Mouse (Mus musculus): ENCODE measurements at regions not wholly inside any gene's neighbourhood (a gene's known extent, or its start where the extent isn't known, plus 50 kb on each side); places are given as distances from the start of the nearest gene placed in this dataset.

DNA sequence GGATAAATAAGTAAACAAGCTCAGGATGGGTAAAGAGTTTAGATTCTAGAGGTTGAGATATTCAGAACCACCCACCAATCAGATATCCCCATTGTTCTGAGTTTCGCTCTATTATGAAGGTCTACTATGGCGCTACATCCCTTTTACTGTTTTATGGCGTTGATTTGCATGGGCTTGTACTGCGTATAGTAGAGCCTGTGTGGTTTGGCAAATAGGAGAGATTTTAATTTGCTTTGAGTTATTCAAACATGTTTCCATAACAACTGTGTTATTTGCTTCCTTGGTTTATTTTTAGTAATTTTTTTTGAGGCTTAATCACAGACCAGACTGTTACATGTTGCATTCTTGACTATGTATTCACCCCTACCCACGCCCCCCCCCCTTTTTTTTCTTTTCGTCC lies 284.6 kb upstream of the Ptger4 start:
- no peak overlapping the region for H3K4me3 ChIP-seq (ENCODE audit: insufficient read depth, low read length)
- TF ChIP-seq CTCF (IDR thresholded peaks at IDR 0.05; ENCODE audit: extremely low read depth, insufficient read depth, low read length) (no peak), POLR2A (IDR thresholded peaks at IDR 0.05; ENCODE audit: extremely low read depth, insufficient read depth, low read length) (no peak)
- no peaks in the 10 kb centered on the region for H3K4me1 ChIP-seq (ENCODE audit: control insufficient read depth, insufficient read depth, low read length)
- no peak overlapping the region for H3K27ac ChIP-seq (ENCODE audit: insufficient read depth, low read length)

DNA sequence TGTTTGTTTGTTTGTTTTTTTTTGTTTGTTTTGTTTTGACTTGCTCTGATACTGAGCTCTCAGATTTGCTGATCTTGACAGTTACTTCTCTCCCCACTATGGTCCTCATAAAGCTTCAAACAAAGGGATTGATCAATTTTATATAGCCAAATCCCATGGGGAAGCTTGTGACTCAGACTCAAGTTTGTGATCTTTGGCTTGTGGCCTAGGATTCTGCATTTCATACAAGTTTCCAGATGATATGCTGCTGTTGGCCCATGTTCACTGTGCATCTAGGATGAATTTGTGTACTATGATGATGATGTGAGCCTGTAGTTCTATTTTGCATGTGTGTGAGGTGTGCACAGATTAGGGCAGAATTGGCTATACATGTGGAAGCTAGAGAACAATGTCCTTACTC lies 289.7 kb upstream of the Ptger4 start:
- Histone ChIP-seq H3K4me1 (ENCODE audit: control insufficient read depth, insufficient read depth, low read length) (no peaks in the 10 kb centered on the region), H3K4me3 (ENCODE audit: insufficient read depth, low read length) (no peak overlapping the region), H3K27ac (ENCODE audit: insufficient read depth, low read length) (no peak overlapping the region)
- TF ChIP-seq POLR2A (IDR thresholded peaks at IDR 0.05; ENCODE audit: extremely low read depth, insufficient read depth, low read length) (no peak), CTCF (IDR thresholded peaks at IDR 0.05; ENCODE audit: extremely low read depth, insufficient read depth, low read length) (no peak)

DNA sequence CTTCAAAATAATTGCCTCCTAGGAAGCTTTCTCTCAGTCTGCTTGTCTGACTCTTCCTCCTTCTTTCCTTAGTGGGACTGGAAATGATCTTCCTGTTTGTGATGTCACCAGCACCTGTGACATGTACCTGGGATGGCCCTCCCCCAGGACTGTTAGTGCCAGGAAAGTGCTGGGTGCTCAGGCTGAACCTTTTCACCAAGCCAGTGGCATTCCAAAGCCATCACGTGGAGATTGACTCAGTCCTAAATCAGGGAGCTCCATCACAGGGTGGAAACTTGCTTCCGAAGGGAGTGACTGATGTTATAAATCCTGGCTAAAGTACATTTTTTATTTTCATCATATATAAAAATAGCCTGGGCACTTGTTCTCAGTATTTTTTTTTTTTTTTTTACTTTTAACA lies 293.4 kb upstream of the Ptger4 start:
- H3K4me1 ChIP-seq (ENCODE audit: control insufficient read depth, insufficient read depth, low read length) = no peaks in the 10 kb centered on the region
- H3K4me3 ChIP-seq (ENCODE audit: insufficient read depth, low read length) = no peak overlapping the region
- H3K27ac ChIP-seq (ENCODE audit: insufficient read depth, low read length) = no peak overlapping the region
- no peak for TF ChIP-seq POLR2A (IDR thresholded peaks at IDR 0.05; ENCODE audit: extremely low read depth, insufficient read depth, low read length)
- TF ChIP-seq CTCF (IDR thresholded peaks at IDR 0.05; ENCODE audit: extremely low read depth, insufficient read depth, low read length) = no peak

DNA sequence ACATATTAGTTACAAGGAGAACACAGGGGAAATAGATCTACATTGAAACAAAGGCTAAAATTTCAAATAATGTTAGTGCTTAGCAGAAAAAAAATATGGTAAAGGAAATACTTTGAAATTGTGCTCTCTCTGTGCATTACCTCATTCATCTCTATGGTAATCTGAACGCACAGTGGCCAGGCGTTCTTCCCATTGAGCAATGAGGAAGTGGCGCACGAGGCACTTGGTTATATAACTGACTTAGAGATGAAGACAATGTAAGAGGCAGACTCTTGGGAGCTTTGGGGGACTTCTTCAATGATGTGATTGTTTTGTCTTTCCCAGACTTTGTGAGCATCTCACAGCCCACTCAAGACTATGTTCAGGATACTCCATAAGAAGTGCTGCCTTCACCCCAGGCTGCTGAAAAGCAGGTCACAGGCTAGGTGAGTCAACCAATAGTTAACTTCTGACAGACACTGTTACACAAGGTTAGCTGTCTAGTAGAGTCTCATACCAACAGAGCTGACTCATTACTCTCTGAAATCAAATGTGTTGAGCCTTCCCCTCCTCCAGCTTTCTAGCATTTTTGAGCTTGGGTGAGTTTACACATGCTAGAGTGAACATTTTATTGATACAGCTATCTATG lies 295.4 kb upstream of the Ptger4 start:
- no peak for TF ChIP-seq POLR2A (IDR thresholded peaks at IDR 0.05; ENCODE audit: extremely low read depth, insufficient read depth, low read length)
- TF ChIP-seq CTCF (IDR thresholded peaks at IDR 0.05; ENCODE audit: extremely low read depth, insufficient read depth, low read length) = no peak
- Histone ChIP-seq H3K4me3 (ENCODE audit: insufficient read depth, low read length) (no peak overlapping the region), H3K4me1 (ENCODE audit: control insufficient read depth, insufficient read depth, low read length) (no peaks in the 10 kb centered on the region), H3K27ac (ENCODE audit: insufficient read depth, low read length) (no peak overlapping the region)

DNA sequence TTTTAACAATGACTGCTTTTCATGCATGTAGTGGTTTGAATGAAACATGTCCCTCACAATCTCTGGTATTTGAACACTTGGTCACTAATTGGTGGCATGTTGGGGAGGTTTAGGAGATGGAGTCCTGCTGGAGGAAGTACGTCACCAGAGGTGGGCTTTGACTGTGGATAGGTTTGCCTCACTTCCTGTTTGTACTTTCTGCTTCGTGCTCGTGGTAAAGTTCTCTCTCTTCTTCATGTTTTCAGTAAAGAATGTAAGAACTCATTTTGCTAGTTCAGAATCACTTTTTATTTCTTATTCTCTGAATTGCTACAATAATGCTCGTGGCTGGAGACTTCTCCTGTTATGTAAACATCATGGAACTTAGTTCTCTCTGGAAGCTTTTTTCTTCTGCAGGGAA lies 310.5 kb upstream of the Ptger4 start:
- H3K4me3 ChIP-seq (ENCODE audit: insufficient read depth, low read length) = no peak overlapping the region
- H3K27ac ChIP-seq (ENCODE audit: insufficient read depth, low read length) = no peak overlapping the region
- no peak for TF ChIP-seq POLR2A (IDR thresholded peaks at IDR 0.05; ENCODE audit: extremely low read depth, insufficient read depth, low read length)
- TF ChIP-seq CTCF (IDR thresholded peaks at IDR 0.05; ENCODE audit: extremely low read depth, insufficient read depth, low read length) = no peak
- no peaks in the 10 kb centered on the region for H3K4me1 ChIP-seq (ENCODE audit: control insufficient read depth, insufficient read depth, low read length)

DNA sequence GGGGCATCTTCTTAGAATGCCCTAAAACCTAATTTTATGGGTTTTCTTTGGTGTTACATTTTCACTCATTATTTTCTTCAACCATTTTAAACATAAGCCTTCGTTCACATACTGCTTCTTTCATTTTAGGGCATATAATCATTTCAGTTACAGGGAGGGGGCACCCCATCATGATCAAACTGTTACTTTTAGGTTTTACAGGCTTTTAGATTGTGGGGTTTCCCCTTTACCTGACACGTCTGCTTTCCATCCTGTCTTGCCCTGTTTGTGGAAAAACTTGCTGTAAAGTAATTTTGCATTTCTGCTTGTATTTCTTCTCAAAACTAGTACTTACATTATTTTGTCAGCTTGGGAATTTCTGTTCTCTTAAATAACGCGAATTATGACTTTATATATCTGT lies 310.9 kb upstream of the Ptger4 start:
- no peak for TF ChIP-seq CTCF (IDR thresholded peaks at IDR 0.05; ENCODE audit: extremely low read depth, insufficient read depth, low read length)
- TF ChIP-seq POLR2A (IDR thresholded peaks at IDR 0.05; ENCODE audit: extremely low read depth, insufficient read depth, low read length) = no peak
- Histone ChIP-seq H3K27ac (ENCODE audit: insufficient read depth, low read length) (no peak overlapping the region), H3K4me3 (ENCODE audit: insufficient read depth, low read length) (no peak overlapping the region), H3K4me1 (ENCODE audit: control insufficient read depth, insufficient read depth, low read length) (no peaks in the 10 kb centered on the region)

- Histone ChIP-seq H3K4me3 (ENCODE audit: insufficient read depth, low read length) (no peak overlapping the region), H3K4me1 (ENCODE audit: control insufficient read depth, insufficient read depth, low read length) (no peaks in the 10 kb centered on the region), H3K27ac (ENCODE audit: insufficient read depth, low read length) (no peak overlapping the region)
- TF ChIP-seq CTCF (IDR thresholded peaks at IDR 0.05; ENCODE audit: extremely low read depth, insufficient read depth, low read length) (no peak), POLR2A (IDR thresholded peaks at IDR 0.05; ENCODE audit: extremely low read depth, insufficient read depth, low read length) (no peak)
Measured at GRCm38 (mm10) chr15:5555381-5556066, 311.5 kb upstream of the Ptger4 start.

- no peaks in the 10 kb centered on the region for H3K4me1 ChIP-seq (ENCODE audit: control insufficient read depth, insufficient read depth, low read length)
- no peak overlapping the region for H3K4me3 ChIP-seq (ENCODE audit: insufficient read depth, low read length)
- no peak overlapping the region for H3K27ac ChIP-seq (ENCODE audit: insufficient read depth, low read length)
- no peak for TF ChIP-seq CTCF (IDR thresholded peaks at IDR 0.05; ENCODE audit: extremely low read depth, insufficient read depth, low read length)
- no peak for TF ChIP-seq POLR2A (IDR thresholded peaks at IDR 0.05; ENCODE audit: extremely low read depth, insufficient read depth, low read length)
Measured at GRCm38 (mm10) chr15:5561783-5562182, 317.8 kb upstream of the Ptger4 start.

DNA sequence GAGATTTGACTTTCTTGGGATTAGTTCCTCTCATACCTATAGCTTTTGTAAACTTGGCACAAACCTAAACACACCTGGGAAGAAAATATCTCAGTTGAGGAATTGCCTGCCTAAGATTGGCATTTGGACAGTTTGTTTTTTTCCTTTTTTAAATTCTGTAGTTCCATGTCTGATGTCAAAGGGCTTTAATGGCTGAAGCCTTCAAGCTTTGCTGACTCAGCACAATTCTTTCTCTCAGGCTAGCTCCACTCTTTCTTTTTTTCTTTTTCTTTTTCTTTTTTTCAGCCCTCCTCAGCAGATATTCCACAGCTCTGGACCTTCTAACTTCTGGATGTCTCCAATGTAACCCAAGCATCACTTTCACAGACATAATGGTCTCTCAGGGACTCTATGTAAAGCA lies 330.4 kb upstream of the Ptger4 start:
- Histone ChIP-seq H3K27ac (ENCODE audit: insufficient read depth, low read length) (no peak overlapping the region), H3K4me3 (ENCODE audit: insufficient read depth, low read length) (no peak overlapping the region), H3K4me1 (ENCODE audit: control insufficient read depth, insufficient read depth, low read length) (no peaks in the 10 kb centered on the region)
- no peak for TF ChIP-seq POLR2A (IDR thresholded peaks at IDR 0.05; ENCODE audit: extremely low read depth, insufficient read depth, low read length)
- TF ChIP-seq CTCF (IDR thresholded peaks at IDR 0.05; ENCODE audit: extremely low read depth, insufficient read depth, low read length) = no peak

GRCm38 (mm10) chr15:5579559-5579958 lies 335.6 kb upstream of the Ptger4 start:
- Histone ChIP-seq H3K4me3 (ENCODE audit: insufficient read depth, low read length) (no peak overlapping the region), H3K27ac (ENCODE audit: insufficient read depth, low read length) (no peak overlapping the region)
- TF ChIP-seq CTCF (IDR thresholded peaks at IDR 0.05; ENCODE audit: extremely low read depth, insufficient read depth, low read length) (no peak), POLR2A (IDR thresholded peaks at IDR 0.05; ENCODE audit: extremely low read depth, insufficient read depth, low read length) (no peak)

More at GRCm38 (mm10) chr15:5579559-5579958, 335.6 kb upstream of the Ptger4 start:
- no peaks in the 10 kb centered on the region for H3K4me1 ChIP-seq (ENCODE audit: control insufficient read depth, insufficient read depth, low read length)
